13 mouse cellular contexts compared by ENCODE assay signal in the genomic region with DNA sequence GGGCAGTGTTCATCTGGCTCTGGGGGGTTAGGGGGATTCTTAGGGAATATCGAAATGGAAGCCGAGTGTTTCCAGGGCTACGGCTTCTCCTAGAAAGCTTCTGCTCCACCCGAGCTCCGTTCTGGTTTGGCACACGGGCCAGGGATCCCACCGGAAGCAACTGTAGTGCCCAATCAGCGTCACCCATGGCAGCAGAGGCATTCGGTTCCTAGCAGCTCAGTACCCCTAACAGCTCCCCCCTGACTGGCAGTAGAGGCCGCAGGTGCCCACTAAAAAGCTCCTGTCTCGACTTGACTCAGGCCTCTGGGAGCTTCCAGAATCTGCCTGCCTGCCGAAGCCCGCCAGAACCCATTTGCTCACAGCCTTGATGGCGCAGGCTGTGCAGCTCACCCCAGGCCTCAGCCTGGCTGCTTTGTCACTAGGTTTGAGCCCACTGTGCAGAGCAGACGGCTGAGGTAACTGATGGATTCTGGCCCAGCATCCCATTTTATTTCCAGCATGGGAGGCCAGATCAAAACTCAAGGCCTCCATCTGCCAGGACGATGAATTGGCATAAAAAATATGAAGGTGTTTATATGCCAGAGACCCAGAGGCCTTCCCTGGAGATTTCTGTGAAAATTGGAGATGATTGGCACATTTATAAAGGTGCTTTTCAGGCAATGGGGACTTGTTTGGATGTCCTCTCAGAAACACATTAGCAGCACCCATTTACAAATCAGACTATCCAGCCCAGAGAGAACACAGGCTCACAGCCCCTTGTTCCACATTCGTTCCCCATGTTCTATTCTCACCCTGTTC.
A peak's percentile ranks its signal among the peaks of the same experiment; 100 is the strongest.
DNase-seq lines count a peak whose midpoint lies in the region; ATAC-seq lines count a peak whose summit lies in the region.
"Had no signal": no experiment of that assay in that cellular context is flagged by ENCODE, and none has a peak within 500 bp of the region (broad histone marks: within the 10 kb centered on the region; RNA-seq: fewer than 3 reads in every experiment).

No protein-coding gene starts in this region.

- peaks cover 22% of the 10 kb centered on the region for H3K4me1 ChIP-seq in forebrain, embryonic 16.5 days (replicated peaks; ENCODE audit: control insufficient read depth, insufficient read depth, low read length)
- peaks cover 12% of the 10 kb centered on the region; the same call in 1 of the 2 replicates for H3K4me1 ChIP-seq in midbrain, embryonic 11.5 days (ENCODE audit: control insufficient read depth, insufficient read depth, low read length)
- H3K4me1 ChIP-seq: heart, embryonic 10.5 days had no signal

- ATAC-seq in cerebellum, adult (ENCODE audit: insufficient number of reproducible peaks, low FRiP score, low TSS enrichment), result peak; percentile 90
- peak; percentile 73; the same call in 1 of the 2 replicates for ATAC-seq in forebrain, embryonic 16.5 days
- no peak for ATAC-seq in midbrain, embryonic 11.5 days (ENCODE audit: low FRiP score)
- ATAC-seq: intestine, embryonic 16.5 days had no signal

- no peaks in the 10 kb centered on the region for H3K9me3 ChIP-seq in forebrain, embryonic 16.5 days (ENCODE audit: control insufficient read depth, low read length)
- no peaks in the 10 kb centered on the region for H3K9me3 ChIP-seq in midbrain, embryonic 11.5 days (ENCODE audit: control insufficient read depth, low read length)
- H3K9me3 ChIP-seq: heart, embryonic 10.5 days had no signal

- WGBS in forebrain, embryonic 16.5 days, result 56% methylated on average over 17 of the region's 17 CpGs
- WGBS in midbrain, embryonic 11.5 days, result 77% methylated on average over 17 of the region's 17 CpGs

- no peak overlapping the region for H3K4me3 ChIP-seq in forebrain, embryonic 16.5 days (replicated peaks; ENCODE audit: low read length)
- H3K4me3 ChIP-seq in midbrain, embryonic 11.5 days (ENCODE audit: low read depth, low read length), result no peak overlapping the region
- H3K4me3 ChIP-seq: heart, embryonic 10.5 days had no signal

- no peak overlapping the region for H3K4me2 ChIP-seq in forebrain, embryonic 16.5 days (ENCODE audit: low read length)
- no peak overlapping the region for H3K4me2 ChIP-seq in midbrain, embryonic 11.5 days

- peak; percentile 83 for DNase-seq in heart, adult 11 months
- no peak for DNase-seq in heart, postnatal 14 days
- DNase-seq in midbrain, embryonic 11.5 days (ENCODE audit: low spot score, missing footprints), result peak; percentile 54
- DNase-seq in natural killer cell, adult 2 months (ENCODE audit: low spot score in 2 of 2), result no peak
- DNase-seq in kidney, adult 11 months, result no peak
- no peak for DNase-seq in thymus, postnatal 25 days
- DNase-seq: adrenal gland, postnatal 14 days; embryo, embryonic 11 days; liver, postnatal 0 days had no signal

- H3K9ac ChIP-seq in forebrain, embryonic 16.5 days (replicated peaks; ENCODE audit: low read depth, low read length), result no peak overlapping the region
- no peak overlapping the region; the same call in 1 of the 2 replicates for H3K9ac ChIP-seq in midbrain, embryonic 11.5 days (ENCODE audit: low read length)
- H3K9ac ChIP-seq: liver, postnatal 0 days had no signal

- intact Hi-C loops in heart, postnatal 14 days (cut with DNase I), result no loop called here

- H3K36me3 ChIP-seq in forebrain, embryonic 16.5 days (ENCODE audit: control insufficient read depth, insufficient read depth), result no peaks in the 10 kb centered on the region
- H3K36me3 ChIP-seq in midbrain, embryonic 11.5 days (ENCODE audit: control insufficient read depth, insufficient read depth, low read length), result no peaks in the 10 kb centered on the region
- H3K36me3 ChIP-seq: heart, embryonic 10.5 days had no signal

- no peaks in the 10 kb centered on the region for H3K27me3 ChIP-seq in forebrain, embryonic 16.5 days (replicated peaks; ENCODE audit: control insufficient read depth, insufficient read depth, low read length)
- no peaks in the 10 kb centered on the region for H3K27me3 ChIP-seq in midbrain, embryonic 11.5 days (ENCODE audit: control insufficient read depth, insufficient read depth, low read length)

- H3K27ac ChIP-seq in forebrain, embryonic 16.5 days (ENCODE audit: low read length), result peak overlapping the region; percentile 27; the same call in 1 of the 2 replicates
- H3K27ac ChIP-seq in midbrain, embryonic 11.5 days (ENCODE audit: low read depth, low read length), result no peak overlapping the region
- H3K27ac ChIP-seq: heart, embryonic 10.5 days had no signal

Comparison
In these comparisons a context has a peak if more than half of its experiments do, and no peak if none do; other contexts are left out.
1. DNase-seq: peak in heart, adult 11 months (single experiment) and midbrain, embryonic 11.5 days (single experiment); none in heart, postnatal 14 days (0 of 2), natural killer cell, adult 2 months (0 of 2), kidney, adult 11 months (single experiment) and thymus, postnatal 25 days (single experiment).